Mouse (Mus musculus) ES-E14 (cell line): ENCODE data around the gene Mfap2. TPM values are rescaled to one million over a fixed set of nuclear protein-coding genes. Genes with fewer than 3 reads are reported as not detected.

Experiments
- DNase-seq: peaks from one replicate; pipeline ENCODE4 v3.0.0-alpha.2; 2013; ENCODE audit warnings: low read depth, low spot score
- H3K27ac ChIP-seq: 2 replicates; pipeline ENCODE4 v1.5.1; 2012; ENCODE audit warnings: low read depth, mild to moderate bottlenecking, low read length, moderate library complexity, mixed read lengths; ENCODE audit not compliant: poor library complexity, insufficient read depth, severe bottlenecking
- H3K36me3 ChIP-seq: 2 replicates; pipeline ENCODE4 v1.6.1; 2012; ENCODE audit warnings: mild to moderate bottlenecking, low read length, moderate library complexity, mixed read lengths; ENCODE audit not compliant: control insufficient read depth, poor library complexity, insufficient read depth, severe bottlenecking
- H3K4me1 ChIP-seq, 2 experiments: fragments of 150-350 bp in 1 of 2; sonication (generic) in 1 of 2; 2 replicates each; pipeline ENCODE4 v1.6.1; 2012; ENCODE audit warnings: low read length in 2 of 2, mild to moderate bottlenecking in 1 of 2, mixed read lengths in 1 of 2; ENCODE audit not compliant: control insufficient read depth in 2 of 2, insufficient read depth in 2 of 2, poor library complexity in 1 of 2
- H3K4me3 ChIP-seq, 2 experiments: fragments of 150-350 bp in 1 of 2; sonication (generic) in 1 of 2; 2 replicates each; pipeline ENCODE4 v1.5.1; 2012; ENCODE audit warnings: low read length in 2 of 2, low read depth in 1 of 2, mild to moderate bottlenecking in 1 of 2, mixed read lengths in 1 of 2; ENCODE audit not compliant: insufficient read depth in 1 of 2, poor library complexity in 1 of 2, severe bottlenecking in 1 of 2
- H3K9ac ChIP-seq: 2 replicates; pipeline ENCODE4 v1.6.1; 2012; ENCODE audit warnings: low read depth, mild to moderate bottlenecking, low read length, mixed read lengths; ENCODE audit not compliant: poor library complexity, insufficient read depth, severe bottlenecking
- H3K9me3 ChIP-seq: fragments of 150-350 bp; sonication (generic); 2 replicates; pipeline ENCODE4 v1.6.1; 2012; ENCODE audit warnings: low read depth, mild to moderate bottlenecking, low read length; ENCODE audit not compliant: control insufficient read depth, insufficient read depth
- CHD2 ChIP-seq: IDR thresholded peaks from 2 replicates; pipeline ENCODE4 v1.6.1; 2014; ENCODE audit warnings: mild to moderate bottlenecking, low read depth, low read length, inconsistent platforms
- HCFC1 ChIP-seq: IDR thresholded peaks from 2 replicates; pipeline ENCODE4 v1.6.1; 2012; ENCODE audit warnings: low read length, inconsistent platforms, borderline replicate concordance; ENCODE audit not compliant: insufficient read depth
- MAFK ChIP-seq: IDR thresholded peaks from 2 replicates; pipeline ENCODE4 v1.6.1; 2014; ENCODE audit warnings: mild to moderate bottlenecking, low read depth, low read length, inconsistent platforms; ENCODE audit not compliant: insufficient read depth
- ZC3H11A ChIP-seq: IDR thresholded peaks from 2 replicates; pipeline ENCODE4 v1.6.1; 2012; ENCODE audit warnings: low read depth, mild to moderate bottlenecking, inconsistent platforms, low read length, borderline replicate concordance
- ZNF384 ChIP-seq: IDR thresholded peaks from 2 replicates; pipeline ENCODE4 v1.6.1; 2012; ENCODE audit warnings: low read depth, low read length, inconsistent platforms
- in situ Hi-C, 2 experiments: fragments of 600-800 bp; cut with MboI; formaldehyde crosslinking; loops; one replicate each; pipeline ENCODE4 v1.15.1; 2025; ENCODE audit warnings: low sequenced_read_pairs in 2 of 2, inconsistent platforms in 1 of 2; ENCODE audit not compliant: unreplicated experiment in 2 of 2
- total RNA-seq: library from RNA; depleted of rRNA; stranded (reverse); fragments of 300-350 nt; gene quantifications from 2 replicates; pipeline ENCODE4 v1.2.3, GENCODE M21; 2012

Gene Mfap2
- total RNA-seq, 1 experiment: 1.4 TPM

DNA sequence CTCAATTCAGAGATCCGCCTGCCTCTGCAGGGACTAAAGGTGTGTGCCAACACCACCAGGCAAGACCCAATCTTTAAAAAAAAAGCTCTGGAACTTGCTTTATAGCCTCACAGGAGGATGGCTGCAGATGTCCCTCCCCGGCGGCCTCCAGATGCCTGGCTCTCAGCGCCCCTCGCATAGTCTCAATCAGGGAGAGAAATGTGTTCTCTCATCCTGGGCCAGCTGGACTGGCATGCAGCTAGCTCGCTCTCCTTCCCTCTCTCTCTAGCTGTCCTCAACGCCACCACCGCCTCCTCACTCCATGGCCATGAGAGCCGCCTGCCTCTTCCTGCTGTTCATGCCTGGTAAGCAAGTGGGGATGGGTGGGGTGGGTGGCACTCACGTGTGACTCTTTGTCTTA lies 2.3 kb downstream of the Mfap2 start:
- Histone ChIP-seq H3K4me1 (no peaks in the 10 kb centered on the region), H3K9me3 (no peaks in the 10 kb centered on the region), H3K9ac (no peak overlapping the region), H3K4me3 (no peak overlapping the region), H3K36me3 (peaks cover 7% of the 10 kb centered on the region; the same call in 1 of the 2 replicates), H3K27ac (no peak overlapping the region)
- no peak for DNase-seq
- in situ Hi-C loops: no loop called here
- TF ChIP-seq ZC3H11A (no peak), ZNF384 (no peak), MAFK (no peak), HCFC1 (no peak), CHD2 (no peak)

DNA sequence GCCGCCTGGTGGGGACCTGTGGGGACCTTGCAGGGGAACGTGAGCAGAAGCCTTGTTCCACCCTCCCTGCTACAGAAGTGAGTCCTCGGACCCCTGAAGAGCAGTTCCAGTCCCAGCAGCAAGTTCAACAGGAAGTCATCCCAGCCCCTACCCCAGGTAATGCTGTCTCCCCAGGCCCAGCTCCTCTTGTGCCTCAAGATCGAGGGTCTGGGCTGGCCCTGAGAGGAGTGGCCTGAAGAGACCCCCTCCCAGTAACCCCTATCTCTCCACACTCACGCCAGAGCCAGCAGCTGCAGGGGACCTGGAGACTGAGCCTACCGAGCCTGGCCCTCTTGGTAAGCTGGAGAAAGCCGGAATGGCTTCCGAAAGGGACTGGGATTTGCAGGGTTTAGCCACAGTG lies 3.9 kb downstream of the Mfap2 start:
- TF ChIP-seq ZC3H11A (no peak), HCFC1 (no peak), ZNF384 (no peak), MAFK (no peak), CHD2 (no peak)
- DNase-seq: no peak
- Histone ChIP-seq H3K4me1 (peaks cover 0 to 4% of the 10 kb centered on the region in 2 experiments; a peak in 1 of 4 replicates), H3K27ac (no peak overlapping the region), H3K9ac (no peak overlapping the region), H3K36me3 (peaks cover 3% of the 10 kb centered on the region; the same call in 1 of the 2 replicates), H3K4me3 (no peak overlapping the region), H3K9me3 (no peaks in the 10 kb centered on the region)
- in situ Hi-C loops: no loop called here

DNA sequence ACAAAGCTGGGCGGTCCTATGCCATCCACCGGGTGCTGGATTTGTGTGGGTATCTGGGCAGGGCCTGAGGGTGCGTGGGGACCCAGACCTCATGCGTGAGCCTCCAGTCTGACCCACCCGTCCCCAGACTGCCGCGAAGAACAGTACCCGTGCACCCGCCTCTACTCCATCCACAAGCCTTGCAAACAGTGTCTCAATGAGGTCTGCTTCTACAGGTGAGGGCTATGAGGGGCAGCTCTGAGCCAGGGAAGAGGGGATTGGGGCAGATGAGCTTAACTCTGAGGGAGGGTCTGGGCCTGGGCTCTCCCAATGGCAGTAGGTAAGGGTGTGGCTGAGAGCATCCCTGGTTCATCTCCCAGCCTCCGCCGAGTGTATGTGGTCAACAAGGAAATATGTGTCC lies 4.6 kb downstream of the Mfap2 start:
- no peak for DNase-seq
- in situ Hi-C loops: no loop called here
- TF ChIP-seq ZNF384 (no peak), HCFC1 (no peak), CHD2 (no peak), ZC3H11A (no peak), MAFK (no peak)

DNA sequence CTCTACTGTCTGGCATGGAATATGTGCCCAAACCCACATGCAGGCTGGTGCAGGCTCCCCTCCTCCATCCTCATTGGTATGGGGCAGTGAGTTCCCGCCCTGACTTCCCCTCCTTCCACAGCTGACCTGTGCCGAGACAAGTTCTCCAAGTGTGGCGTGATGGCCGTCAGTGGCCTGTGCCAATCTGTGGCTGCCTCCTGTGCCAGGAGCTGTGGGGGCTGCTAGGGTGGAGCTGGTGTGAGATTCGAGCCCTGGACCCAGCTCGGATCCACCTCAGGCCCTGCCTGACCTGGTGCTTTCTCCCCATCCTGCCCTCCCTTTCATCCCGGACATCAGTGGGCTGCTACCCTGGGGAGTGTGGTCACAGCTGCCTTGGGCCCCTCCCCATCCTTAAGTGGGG lies 5.1 kb downstream of the Mfap2 start:
- Histone ChIP-seq H3K4me1 (peaks cover 0 to 4% of the 10 kb centered on the region in 2 experiments; a peak in 1 of 4 replicates), H3K4me3 (no peak overlapping the region), H3K9ac (no peak overlapping the region), H3K36me3 (peaks cover 7% of the 10 kb centered on the region; the same call in 1 of the 2 replicates), H3K9me3 (no peaks in the 10 kb centered on the region), H3K27ac (no peak overlapping the region)
- no peak for TF ChIP-seq MAFK
- no peak for TF ChIP-seq ZNF384
- no peak for TF ChIP-seq CHD2
- TF ChIP-seq HCFC1: no peak
- no peak for TF ChIP-seq ZC3H11A
- DNase-seq: no peak
- in situ Hi-C loops: no loop called here

More for the DNA sequence above, 4.6 kb downstream of the Mfap2 start:
- Histone ChIP-seq H3K27ac (no peak overlapping the region), H3K9me3 (no peaks in the 10 kb centered on the region), H3K9ac (no peak overlapping the region), H3K4me1 (peaks cover 0 to 4% of the 10 kb centered on the region in 2 experiments; a peak in 1 of 4 replicates), H3K36me3 (peaks cover 6% of the 10 kb centered on the region; the same call in 1 of the 2 replicates), H3K4me3 (no peak overlapping the region)

DNA sequence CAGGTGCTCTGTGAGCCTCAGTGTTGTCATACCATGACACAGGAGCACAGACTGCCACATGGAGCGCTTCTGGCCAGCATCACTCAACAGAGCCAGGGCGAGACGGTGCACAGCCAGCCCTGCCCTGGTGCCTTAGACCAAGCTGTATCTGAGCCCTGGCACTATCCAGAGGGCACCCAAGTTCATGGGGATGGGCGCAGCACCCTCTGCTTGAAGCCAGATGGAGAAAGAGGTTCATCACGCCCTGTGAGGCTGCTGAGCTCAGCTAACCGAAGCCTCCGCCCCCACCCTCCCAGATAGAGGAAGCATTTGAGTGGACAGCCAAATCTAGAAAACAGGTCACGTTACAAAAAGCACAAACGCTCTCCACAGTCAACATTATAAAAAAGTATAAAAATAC lies 6.1 kb downstream of the Mfap2 start:
- H3K4me1 ChIP-seq: peaks cover 0 to 7% of the 10 kb centered on the region in 2 experiments; a peak in 2 of 4 replicates
- TF ChIP-seq ZC3H11A (no peak), ZNF384 (no peak)
- H3K36me3 ChIP-seq: peaks cover 9% of the 10 kb centered on the region; the same call in 1 of the 2 replicates
- DNase-seq: no peak
- no peak overlapping the region for H3K27ac ChIP-seq
- H3K4me3 ChIP-seq: no peak overlapping the region
- no peaks in the 10 kb centered on the region for H3K9me3 ChIP-seq
- in situ Hi-C loops: no loop called here
- H3K9ac ChIP-seq: no peak overlapping the region
